Mouse (Mus musculus) gastrocnemius, adult 18-20 months (tissue): ENCODE measurements at regions not wholly inside any gene's neighbourhood (a gene's known extent, or its start where the extent isn't known, plus 50 kb on each side); places are given as distances from the start of the nearest gene placed in this dataset.
A peak's percentile ranks its signal among the peaks of the same experiment; 100 is the strongest.

ENCODE experiments used
- DNase-seq: peaks from one replicate; pipeline ENCODE4 v3.0.0; 2021; ENCODE audit warnings: low spot score

GRCm38 (mm10) chr3:52802324-52802723, 214.7 kb downstream of the Cog6 start:
- DNase-seq = no peak

GRCm38 (mm10) chr3:52801446-52801845, 215.6 kb downstream of the Cog6 start:
- no peak for DNase-seq

- no peak for DNase-seq
Observed at GRCm38 (mm10) chr3:52800673-52801072, 216.4 kb downstream of the Cog6 start.

- no peak for DNase-seq
Observed at GRCm38 (mm10) chr3:52797801-52798200, 219.2 kb downstream of the Cog6 start.

- no peak for DNase-seq
Observed at GRCm38 (mm10) chr3:52797164-52797563, 219.9 kb downstream of the Cog6 start.

GRCm38 (mm10) chr3:52794218-52794617, 222.8 kb downstream of the Cog6 start:
- DNase-seq = no peak

GRCm38 (mm10) chr3:52792801-52793200, 224.2 kb downstream of the Cog6 start:
- peak; percentile 26 for DNase-seq

GRCm38 (mm10) chr3:52792121-52792520, 224.9 kb downstream of the Cog6 start:
- no peak for DNase-seq

- no peak for DNase-seq
Observed at GRCm38 (mm10) chr3:52790942-52791341, 226.1 kb downstream of the Cog6 start.

- DNase-seq = no peak
Observed at GRCm38 (mm10) chr3:52787964-52788760, 228.9 kb downstream of the Cog6 start.

GRCm38 (mm10) chr3:52785595-52785994, 231.4 kb downstream of the Cog6 start:
- no peak for DNase-seq

- no peak for DNase-seq
Observed at GRCm38 (mm10) chr3:52784476-52784875, 232.6 kb downstream of the Cog6 start.

- DNase-seq = no peak
Observed at GRCm38 (mm10) chr3:52782576-52782975, 234.5 kb downstream of the Cog6 start.

- no peak for DNase-seq
Observed at GRCm38 (mm10) chr3:52781521-52781920, 235.5 kb downstream of the Cog6 start.

GRCm38 (mm10) chr3:52780356-52780755, 236.7 kb downstream of the Cog6 start:
- DNase-seq = peak; percentile 43

- no peak for DNase-seq
Observed at GRCm38 (mm10) chr3:52775875-52776274, 241.2 kb downstream of the Cog6 start.

- no peak for DNase-seq
Observed at GRCm38 (mm10) chr3:52775156-52775555, 241.9 kb downstream of the Cog6 start.

- no peak for DNase-seq
Observed at GRCm38 (mm10) chr3:52774734-52775133, 242.3 kb downstream of the Cog6 start.

- peak; percentile 22 for DNase-seq
Observed at GRCm38 (mm10) chr3:52767276-52767675, 249.8 kb downstream of the Cog6 start.

GRCm38 (mm10) chr3:52766841-52767240, 250.2 kb downstream of the Cog6 start:
- DNase-seq = peak; percentile 34

GRCm38 (mm10) chr3:52764166-52764565, 252.9 kb downstream of the Cog6 start:
- DNase-seq = peak; percentile 27

GRCm38 (mm10) chr3:52763660-52764059, 253.4 kb downstream of the Cog6 start:
- DNase-seq = no peak

- DNase-seq = no peak
Observed at GRCm38 (mm10) chr3:52762549-52762948, 254.5 kb downstream of the Cog6 start.

GRCm38 (mm10) chr3:52759846-52760245, 257.2 kb downstream of the Cog6 start:
- DNase-seq = no peak
